In the genomic region with DNA sequence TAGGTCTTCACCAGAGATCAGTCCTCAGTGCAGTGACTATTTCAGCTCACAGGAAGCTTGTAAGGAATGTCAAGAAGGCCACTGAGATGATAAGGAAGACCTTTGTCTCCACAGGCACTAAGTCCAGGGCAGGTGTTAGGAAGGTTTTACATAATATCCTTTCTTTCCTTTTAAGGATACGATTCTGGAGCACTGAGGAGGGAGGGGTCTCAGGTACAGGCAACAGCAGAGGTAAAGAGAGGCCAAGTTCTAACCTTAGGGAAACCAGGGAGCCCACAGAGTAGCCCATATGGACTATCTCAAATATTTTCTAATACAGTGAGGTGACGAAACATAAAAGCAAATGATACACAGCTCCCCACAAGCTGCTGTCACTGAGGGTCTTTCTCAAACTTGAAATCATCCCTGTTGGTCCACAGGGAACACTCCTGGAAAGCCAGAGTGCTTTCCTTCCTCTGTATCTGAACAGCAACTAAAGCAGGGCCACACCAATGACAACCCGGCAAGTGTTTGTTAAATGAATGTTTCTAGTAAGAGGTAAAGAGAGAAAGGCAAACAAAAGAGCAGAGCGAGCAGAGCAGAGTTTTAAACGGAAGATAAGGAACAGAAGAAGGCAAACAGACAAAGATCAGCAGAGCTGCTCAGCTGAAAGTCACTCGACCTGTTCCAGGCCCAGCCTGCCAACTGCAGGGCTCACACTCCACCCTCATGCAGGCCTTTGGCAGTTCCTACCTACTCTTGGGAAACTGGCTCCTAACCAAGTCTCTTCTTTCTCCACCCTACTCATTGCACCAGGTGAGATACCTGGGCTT, we compare ENCODE assay signal across 10 mouse cellular contexts. TPM values are rescaled to one million over a fixed set of nuclear protein-coding genes. Genes with fewer than 3 reads are reported as not detected.
A peak's percentile ranks its signal among the peaks of the same experiment; 100 is the strongest.
DNase-seq lines count a peak whose midpoint lies in the region; ATAC-seq lines count a peak whose summit lies in the region.
"Had no signal": no experiment of that assay in that cellular context is flagged by ENCODE, and none has a peak within 500 bp of the region (broad histone marks: within the 10 kb centered on the region; RNA-seq: fewer than 3 reads in every experiment).

No protein-coding gene starts in this region.

- peak overlapping the region; percentile 42 for H3K27ac ChIP-seq in liver, embryonic 16.5 days (ENCODE audit: low read length)
- H3K27ac ChIP-seq in stomach, embryonic 16.5 days (ENCODE audit: low read length) = peak overlapping the region; percentile 94
- H3K27ac ChIP-seq: midbrain, embryonic 12.5 days had no signal

- H3K9me3 ChIP-seq in liver, embryonic 16.5 days (replicated peaks; ENCODE audit: control insufficient read depth, low read length) = no peaks in the 10 kb centered on the region
- no peaks in the 10 kb centered on the region for H3K9me3 ChIP-seq in stomach, embryonic 16.5 days (replicated peaks; ENCODE audit: control insufficient read depth, low read length)
- H3K9me3 ChIP-seq: midbrain, embryonic 12.5 days had no signal

- WGBS in liver, embryonic 16.5 days (ENCODE audit: insufficient replicate concordance) = 48% methylated on average over 6 of the region's 6 CpGs
- WGBS in stomach, embryonic 16.5 days = 38% methylated on average over 6 of the region's 6 CpGs

- no peaks in the 10 kb centered on the region for H3K36me3 ChIP-seq in liver, embryonic 16.5 days (ENCODE audit: control insufficient read depth, insufficient read depth)
- no peaks in the 10 kb centered on the region for H3K36me3 ChIP-seq in stomach, embryonic 16.5 days (ENCODE audit: control insufficient read depth, insufficient read depth, low read length)
- H3K36me3 ChIP-seq: midbrain, embryonic 12.5 days had no signal

- H3K4me1 ChIP-seq in liver, embryonic 16.5 days (ENCODE audit: control insufficient read depth, low read depth, low read length) = peaks cover 5% of the 10 kb centered on the region; the same call in 1 of the 2 replicates
- peaks cover 8% of the 10 kb centered on the region for H3K4me1 ChIP-seq in stomach, embryonic 16.5 days (ENCODE audit: control insufficient read depth, insufficient read depth, low read length)

- no peak overlapping the region for H3K4me2 ChIP-seq in liver, embryonic 16.5 days (ENCODE audit: low read depth, low read length)
- peak overlapping the region; percentile 34 for H3K4me2 ChIP-seq in stomach, embryonic 16.5 days (ENCODE audit: low read depth, low read length)
- H3K4me2 ChIP-seq: midbrain, embryonic 12.5 days had no signal

- DNase-seq in adrenal gland, postnatal 10 days = peak; percentile 27
- no peak for DNase-seq in adrenal gland, adult 18-20 months (ENCODE audit: low spot score in 2 of 2)
- peak; percentile 38 to 65 for DNase-seq in urinary bladder, adult 18-20 months (ENCODE audit: low spot score in 2 of 2)
- no peak for DNase-seq in urinary bladder, postnatal 10 days (ENCODE audit: low spot score)
- DNase-seq in thymus, postnatal 14 days = no peak
- no peak for DNase-seq in cerebellum, adult 18-20 months
- DNase-seq: embryo, embryonic 11 days had no signal

- H3K9ac ChIP-seq in liver, embryonic 16.5 days (ENCODE audit: low read depth, low read length) = no peak overlapping the region
- no peak overlapping the region; the same call in 1 of the 2 replicates for H3K9ac ChIP-seq in stomach, embryonic 16.5 days (ENCODE audit: low read length)
- H3K9ac ChIP-seq: midbrain, embryonic 12.5 days had no signal

- H3K27me3 ChIP-seq in liver, embryonic 16.5 days (ENCODE audit: control insufficient read depth, insufficient read depth, low read depth, low read length) = no peaks in the 10 kb centered on the region
- no peaks in the 10 kb centered on the region for H3K27me3 ChIP-seq in stomach, embryonic 16.5 days (ENCODE audit: control insufficient read depth, insufficient read depth, low read length)
- H3K27me3 ChIP-seq: midbrain, embryonic 12.5 days had no signal

- no peak overlapping the region for H3K4me3 ChIP-seq in liver, embryonic 16.5 days (ENCODE audit: low read depth, low read length)
- no peak overlapping the region for H3K4me3 ChIP-seq in stomach, embryonic 16.5 days (replicated peaks; ENCODE audit: low read length)
- H3K4me3 ChIP-seq: midbrain, embryonic 12.5 days had no signal

- peak; percentile 85 for ATAC-seq in liver, embryonic 16.5 days (ENCODE audit: low read depth)
- peak; percentile 95 for ATAC-seq in stomach, embryonic 16.5 days (ENCODE audit: insufficient read depth, low FRiP score)

RNA-seq across cellular contexts. Expression of a gene that starts 55.9 kb away (rescaled TPM):
- total RNA-seq in adrenal gland, postnatal 10 days (2021) = 10 to 100 TPM; 55.8 to 79.6 TPM
- total RNA-seq in adrenal gland, adult 18-20 months (2021) = 100 to 1,000 TPM in 1 of 2 experiments, 10 to 100 TPM in 1; 64.5 to 110 TPM
- polyA plus RNA-seq in liver, embryonic 16.5 days (2015; fragmentation: Nextera tagmentation; extraction: Ambion mirVana) = 13.3 and 14.7 TPM in 2 replicates
- 54.9 and 64.2 TPM in 2 replicates for polyA plus RNA-seq in stomach, embryonic 16.5 days (2015; fragmentation: Nextera tagmentation; extraction: Ambion mirVana)

Comparison
In these comparisons a context has a peak if more than half of its experiments do, and no peak if none do; other contexts are left out.
1. DNase-seq: peak in adrenal gland, postnatal 10 days (single experiment) and urinary bladder, adult 18-20 months (2 of 2); none in adrenal gland, adult 18-20 months (0 of 2), urinary bladder, postnatal 10 days (single experiment), thymus, postnatal 14 days (single experiment) and cerebellum, adult 18-20 months (0 of 2).